Mouse (Mus musculus) liver, embryonic 16.5 days (tissue): ENCODE measurements around the gene Rhof. TPM values are rescaled to one million over a fixed set of nuclear protein-coding genes. Genes with fewer than 3 reads are reported as not detected.
A peak's percentile ranks its signal among the peaks of the same experiment; 100 is the strongest.

Experiments
- ATAC-seq: fragments of 200-750 bp; cut with Nextera tagmentation; 2 replicates; pipeline ENCODE4 v1.8.0; 2017; ENCODE audit warnings: low read depth, mild to moderate bottlenecking, moderate number of reproducible peaks, moderate library complexity
- H3K27ac ChIP-seq: fragments of 300-500 bp; sonication (generic); 2 replicates; pipeline ENCODE4 v1.5.1; 2014; ENCODE audit warnings: mild to moderate bottlenecking, low read length
- H3K27me3 ChIP-seq: fragments of 300-500 bp; sonication (generic); 2 replicates; pipeline ENCODE4 v1.6.1; 2014; ENCODE audit warnings: low read depth, low read length, mixed read lengths; ENCODE audit not compliant: control insufficient read depth, insufficient read depth
- H3K36me3 ChIP-seq: fragments of 300-500 bp; sonication (generic); 2 replicates; pipeline ENCODE4 v1.6.1; 2014; ENCODE audit warnings: mild to moderate bottlenecking; ENCODE audit not compliant: control insufficient read depth, insufficient read depth
- H3K4me1 ChIP-seq: fragments of 300-500 bp; sonication (generic); 2 replicates; pipeline ENCODE4 v1.6.1; 2014; ENCODE audit warnings: low read depth, low read length, mixed read lengths; ENCODE audit not compliant: control insufficient read depth
- H3K4me2 ChIP-seq: fragments of 300-500 bp; sonication (generic); 2 replicates; pipeline ENCODE4 v1.6.1; 2014; ENCODE audit warnings: low read depth, low read length, mixed read lengths
- H3K4me3 ChIP-seq: fragments of 300-500 bp; sonication (generic); 2 replicates; pipeline ENCODE4 v1.5.1; 2014; ENCODE audit warnings: low read depth, mild to moderate bottlenecking, low read length
- H3K9ac ChIP-seq: fragments of 300-500 bp; sonication (generic); 2 replicates; pipeline ENCODE4 v1.6.1; 2014; ENCODE audit warnings: low read depth, low read length
- H3K9me3 ChIP-seq: fragments of 300-500 bp; sonication (generic); replicated peaks from 2 replicates; pipeline ENCODE4 v1.6.1; 2016; ENCODE audit warnings: low read length; ENCODE audit not compliant: control insufficient read depth
- WGBS: fragments of 180-500 bp; shearing (Covaris S2); extraction: QIAGEN DNeasy Blood & Tissue Kit; methylation state at CpG from one replicate; pipeline ENCODE4 v1.1.7; 2014; ENCODE audit not compliant: insufficient replicate concordance; 5-methylcytosine and 5-hydroxymethylcytosine counted together
- polyA plus RNA-seq: library from polyadenylated mRNA; unstranded; fragments of >200 nt; fragmentation: Nextera tagmentation; extraction: Ambion mirVana; gene quantifications from 2 replicates; pipeline ENCODE4 v1.2.1, GENCODE M21; 2015

The Rhof gene
- polyA plus RNA-seq, 1 experiment from 2014 or later = 2.3 TPM

DNA sequence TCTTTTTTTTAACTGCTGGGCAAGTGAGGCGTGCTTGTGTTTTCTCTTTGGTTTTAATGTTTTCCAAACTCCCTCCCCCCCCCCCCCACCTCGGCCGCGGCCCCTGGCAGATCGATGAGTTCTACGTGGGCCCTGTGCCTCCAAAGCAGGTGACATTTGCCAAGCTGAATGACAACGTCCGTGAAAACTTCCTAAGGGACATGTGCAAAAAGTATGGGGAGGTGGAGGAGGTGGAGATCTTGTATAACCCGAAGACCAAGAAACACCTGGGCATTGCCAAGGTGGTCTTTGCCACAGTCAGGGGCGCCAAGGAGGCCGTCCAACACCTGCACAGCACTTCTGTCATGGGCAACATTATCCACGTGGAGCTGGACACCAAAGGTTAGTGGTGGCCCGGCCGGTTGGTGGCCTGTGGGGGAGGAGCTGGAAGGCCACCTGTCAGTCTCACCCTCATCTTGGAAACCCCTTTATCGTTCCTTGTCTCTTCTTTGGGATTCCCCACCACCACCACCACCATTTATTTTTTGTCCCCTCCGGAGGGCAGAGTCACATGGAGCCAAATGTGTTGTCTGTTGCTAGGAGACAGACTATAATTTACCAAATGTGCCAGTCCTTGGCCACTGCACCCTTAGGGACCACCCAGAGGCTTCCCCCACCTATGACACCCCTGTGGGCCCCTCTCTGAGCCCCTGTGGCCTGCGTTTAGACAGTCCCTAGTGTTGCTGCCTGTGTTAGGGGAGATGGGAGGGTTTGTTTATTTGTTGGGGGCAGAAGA lies 11.7 kb upstream of the Rhof start:
- Histone ChIP-seq H3K9ac (peak overlapping the region; percentile 98), H3K4me1 (peaks cover 49% of the 10 kb centered on the region), H3K4me3 (peak overlapping the region; percentile 91), H3K36me3 (peaks cover 26% of the 10 kb centered on the region), H3K9me3 (no peaks in the 10 kb centered on the region), H3K27me3 (no peaks in the 10 kb centered on the region), H3K27ac (peak overlapping the region; percentile 98), H3K4me2 (peak overlapping the region; percentile 100)
- no peak for ATAC-seq
- WGBS = 10% methylated on average over 17 of the region's 17 CpGs

DNA sequence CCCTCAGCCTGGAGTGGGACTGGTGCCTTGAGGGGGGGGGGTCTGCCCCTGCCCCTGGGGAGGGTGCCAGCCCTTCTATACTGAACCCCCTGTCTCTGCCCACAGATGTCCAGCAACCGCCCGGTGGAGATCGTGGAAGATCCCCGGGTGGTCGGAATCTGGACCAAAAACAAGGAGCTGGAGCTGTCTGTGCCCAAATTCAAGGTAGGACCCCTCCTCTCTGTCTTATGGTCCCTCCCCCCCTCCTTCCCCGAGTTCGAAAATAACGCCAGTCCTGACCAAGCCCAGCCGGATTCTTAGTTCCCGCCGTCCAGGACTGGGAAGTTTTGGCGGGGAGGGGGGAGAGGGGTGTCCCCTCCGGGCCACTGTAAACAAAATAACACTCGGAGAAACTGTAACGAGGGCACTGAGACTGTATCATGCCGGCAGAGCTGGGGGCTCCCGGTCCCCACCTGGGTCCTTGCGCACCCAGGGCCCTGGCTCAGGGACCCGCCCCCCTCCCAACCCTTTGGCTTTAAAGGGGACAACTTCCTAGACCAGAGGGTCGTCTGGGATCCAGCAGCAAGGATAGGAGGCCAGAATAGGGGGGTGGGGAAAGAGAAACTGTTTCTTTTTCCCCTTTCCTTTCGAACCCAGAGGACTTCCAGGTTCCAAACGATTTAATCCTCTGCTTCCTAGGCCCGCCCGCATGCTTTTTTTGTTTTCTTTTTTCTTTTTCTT lies 10.9 kb upstream of the Rhof start:
- Histone ChIP-seq H3K4me1 (peaks cover 44% of the 10 kb centered on the region), H3K9me3 (no peaks in the 10 kb centered on the region), H3K4me3 (peak overlapping the region; percentile 91), H3K9ac (peak overlapping the region; percentile 98), H3K4me2 (peak overlapping the region; percentile 100), H3K27me3 (no peaks in the 10 kb centered on the region), H3K36me3 (peaks cover 22% of the 10 kb centered on the region), H3K27ac (peak overlapping the region; percentile 98)
- ATAC-seq = no peak
- 3% methylated on average over 24 of the region's 24 CpGs for WGBS

DNA sequence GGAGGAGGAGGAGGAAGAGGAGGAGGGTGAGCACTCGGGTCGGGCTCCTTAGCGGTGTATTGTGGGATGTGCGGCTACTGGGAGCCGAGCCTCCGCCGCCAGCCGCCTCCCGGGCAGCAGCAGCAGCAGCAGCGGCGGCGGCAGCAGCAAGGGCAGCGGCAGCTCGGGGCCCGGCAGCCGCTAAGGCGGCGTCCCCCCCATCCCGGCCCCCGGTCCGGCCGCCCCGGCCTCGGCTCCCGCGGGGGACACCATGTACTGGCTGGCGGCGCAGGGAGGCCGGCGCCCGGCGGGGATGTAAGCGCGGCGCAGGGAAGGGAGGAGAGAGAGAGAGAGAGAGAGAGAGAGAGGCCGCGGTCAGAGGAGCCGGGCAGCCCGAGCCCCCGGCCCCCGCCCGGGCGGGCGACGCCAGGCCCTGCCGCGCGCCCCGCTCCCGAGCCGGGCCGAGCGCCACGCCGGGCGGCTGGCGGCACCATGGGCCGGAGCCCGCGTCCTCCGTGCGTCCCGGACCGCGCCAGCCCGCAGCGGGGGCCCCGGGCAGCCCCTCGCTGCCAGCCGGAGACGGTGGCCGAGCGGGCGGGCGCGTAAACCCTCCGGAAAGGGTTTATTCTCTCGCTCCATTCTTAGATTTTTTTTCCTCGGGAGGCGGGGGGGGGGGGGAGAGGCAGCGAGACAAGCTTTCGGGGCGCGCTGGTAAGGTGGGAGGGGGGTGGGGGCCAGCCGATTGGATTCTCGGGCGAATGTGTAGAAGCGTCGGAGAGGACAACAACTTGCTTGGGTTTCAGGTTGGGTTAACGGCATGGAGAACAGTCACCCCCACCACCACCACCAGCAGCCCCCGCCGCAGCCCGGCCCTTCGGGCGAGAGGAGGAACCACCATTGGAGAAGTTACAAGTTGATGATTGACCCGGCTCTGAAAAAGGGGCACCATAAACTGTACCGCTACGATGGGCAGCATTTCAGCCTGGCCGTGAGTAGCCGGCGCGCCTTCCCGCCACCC lies 10.0 kb upstream of the Rhof start, which contains the start of gene Setd1b:
Gene Setd1b (plus strand): TSS at position 33 of the 997 bp plus-strand sequence.
- Histone ChIP-seq H3K4me3 (peak within 1 kb of the TSS; percentile 91), H3K9ac (peak within 1 kb of the TSS; percentile 98), H3K36me3 (peaks cover 12% of the 10 kb centered on the region), H3K27ac (peak within 1 kb of the TSS; percentile 98), H3K9me3 (no peaks in the 10 kb centered on the region), H3K4me2 (peak within 1 kb of the TSS; percentile 100), H3K4me1 (peaks cover 48% of the 10 kb centered on the region), H3K27me3 (no peaks in the 10 kb centered on the region)
- under 1% methylated on average over 86 of the region's 103 CpGs for WGBS
- ATAC-seq = peak; percentile 41

DNA sequence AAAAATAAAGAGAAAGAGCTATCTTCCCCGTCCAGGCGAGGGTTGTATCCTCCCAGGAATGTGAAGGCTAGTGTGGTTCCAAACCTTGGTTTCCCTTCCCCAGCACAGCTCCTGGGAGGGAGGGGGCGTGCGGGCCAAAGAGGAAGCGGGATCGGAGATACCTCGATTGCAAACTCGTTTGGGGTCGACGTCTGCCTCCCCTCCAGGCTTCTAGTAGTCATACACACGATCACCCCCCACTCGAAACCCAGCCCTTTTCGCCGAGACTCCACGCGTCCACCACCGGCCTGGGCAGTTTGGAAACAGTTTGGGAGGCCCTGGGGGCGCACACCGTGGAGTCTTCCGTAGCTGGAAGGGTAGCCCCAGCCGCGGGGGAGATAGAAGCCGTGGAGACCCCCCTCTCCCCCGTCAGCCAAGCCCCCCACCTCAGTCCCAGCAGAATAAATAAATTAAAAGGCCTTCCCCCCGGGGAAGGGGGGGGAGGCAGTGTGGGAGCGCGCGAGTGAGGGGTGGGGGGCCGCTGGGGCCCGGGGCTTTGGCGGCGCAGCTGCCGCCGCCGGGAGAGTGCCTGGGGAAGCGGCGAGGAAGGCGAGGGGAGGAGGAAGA lies 9.2 kb upstream of the Rhof start:
- no peak for ATAC-seq
- H3K4me1 ChIP-seq = peaks cover 56% of the 10 kb centered on the region
- WGBS = under 1% methylated on average over 25 of the region's 38 CpGs

DNA sequence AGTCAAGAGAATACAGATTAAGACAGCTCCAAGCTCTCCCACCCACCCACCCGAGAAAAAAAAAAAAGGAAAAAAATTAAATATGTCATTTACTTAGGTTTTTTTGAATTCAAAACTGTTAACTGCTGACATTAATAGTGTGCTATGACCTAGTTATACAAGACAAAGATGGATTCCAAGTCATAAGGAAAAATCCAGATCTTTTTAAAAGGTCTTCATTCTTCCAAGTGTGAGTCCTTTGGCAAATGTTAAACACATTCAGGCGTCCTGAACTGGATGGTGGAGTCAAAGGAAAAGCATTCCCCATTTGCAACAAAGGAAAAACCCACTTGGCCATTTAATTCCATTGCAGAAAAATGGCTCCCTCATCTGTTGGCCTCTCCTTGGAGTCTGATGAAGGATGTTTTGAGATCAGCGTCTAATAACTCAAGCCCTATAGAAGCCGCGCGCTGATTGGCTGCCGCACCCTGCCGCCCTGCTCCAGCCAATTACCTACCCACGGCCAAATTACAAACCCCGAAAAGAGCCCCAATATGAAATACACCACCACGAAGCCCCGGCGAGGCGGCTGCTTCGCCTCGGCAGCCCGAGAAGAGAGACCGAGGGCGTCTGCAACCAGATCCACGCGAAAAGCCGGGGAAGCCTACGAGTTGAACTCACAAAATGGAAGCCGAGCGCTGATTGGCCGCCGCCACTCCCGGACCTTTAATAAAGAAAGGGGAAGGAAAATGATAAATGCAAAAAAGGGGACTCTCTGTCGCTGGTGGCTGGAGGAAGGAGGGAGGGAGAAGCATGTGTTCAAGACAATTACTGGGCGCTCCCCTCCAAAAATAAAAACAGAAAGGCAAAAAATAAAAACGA lies 8.4 kb upstream of the Rhof start:
- under 1% methylated on average over 31 of the region's 31 CpGs for WGBS
- Histone ChIP-seq H3K4me3 (peak overlapping the region; percentile 91), H3K36me3 (no peaks in the 10 kb centered on the region), H3K4me1 (peaks cover 58% of the 10 kb centered on the region), H3K27me3 (no peaks in the 10 kb centered on the region), H3K9me3 (no peaks in the 10 kb centered on the region), H3K27ac (peak overlapping the region; percentile 98), H3K4me2 (peak overlapping the region; percentile 100), H3K9ac (peak overlapping the region; percentile 98)
- ATAC-seq = peak; percentile 50

More for the DNA sequence above, 9.2 kb upstream of the Rhof start:
- Histone ChIP-seq H3K9ac (peak overlapping the region; percentile 98), H3K27ac (peak overlapping the region; percentile 98), H3K4me2 (peak overlapping the region; percentile 100), H3K9me3 (no peaks in the 10 kb centered on the region), H3K27me3 (no peaks in the 10 kb centered on the region), H3K36me3 (peaks cover 4% of the 10 kb centered on the region), H3K4me3 (peak overlapping the region; percentile 91)

DNA sequence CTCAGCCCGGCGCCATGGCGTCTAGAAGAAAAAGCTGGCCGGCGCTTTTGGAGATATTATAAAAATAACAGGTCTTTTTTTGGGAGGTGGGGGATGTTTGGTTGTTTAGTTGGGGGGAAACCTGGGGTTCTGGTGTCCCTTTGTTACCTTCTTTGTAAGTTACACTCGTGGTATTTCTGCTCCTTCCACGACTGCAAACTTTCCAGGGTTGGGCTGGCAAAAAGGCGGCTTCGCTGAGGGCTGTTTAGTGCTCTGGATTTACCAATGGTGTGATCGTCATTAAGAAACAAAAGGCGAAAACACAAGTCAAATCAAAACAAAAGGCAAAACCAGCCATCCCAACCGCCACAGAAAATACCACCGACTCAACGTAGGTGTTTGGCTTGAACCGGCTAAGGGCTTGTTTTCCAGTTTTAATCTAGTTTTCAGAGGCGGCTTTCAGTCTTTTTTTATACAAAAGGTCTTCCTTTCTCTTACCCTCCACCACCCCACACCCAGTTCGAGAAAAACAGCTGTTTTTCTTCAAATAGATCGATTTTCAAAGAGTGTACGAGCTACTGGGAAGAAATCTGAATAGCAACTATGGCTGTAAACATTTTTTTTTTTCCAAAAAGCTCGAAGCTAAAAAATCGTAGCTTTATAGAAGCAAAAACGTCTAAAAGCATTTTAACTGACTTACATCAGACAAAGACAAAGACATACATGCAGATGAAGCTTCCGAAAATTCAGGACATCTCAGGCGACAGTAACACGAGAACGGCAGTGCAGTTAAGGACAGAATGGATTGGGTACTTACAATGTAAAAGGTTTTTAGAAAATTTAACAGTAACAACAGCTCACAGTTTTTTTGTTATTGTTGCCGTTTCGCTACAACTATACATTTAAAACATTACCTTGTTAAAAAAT lies 7.5 kb upstream of the Rhof start:
- no peaks in the 10 kb centered on the region for H3K36me3 ChIP-seq
- WGBS = 2% methylated on average over 28 of the region's 28 CpGs
- H3K9ac ChIP-seq = peak overlapping the region; percentile 100
- H3K4me3 ChIP-seq = peak overlapping the region; percentile 85
- peak overlapping the region; percentile 98 for H3K4me2 ChIP-seq
- no peak for ATAC-seq
- no peaks in the 10 kb centered on the region for H3K9me3 ChIP-seq
- no peaks in the 10 kb centered on the region for H3K27me3 ChIP-seq
- peak overlapping the region; percentile 100 for H3K27ac ChIP-seq
- peaks cover 59% of the 10 kb centered on the region for H3K4me1 ChIP-seq

DNA sequence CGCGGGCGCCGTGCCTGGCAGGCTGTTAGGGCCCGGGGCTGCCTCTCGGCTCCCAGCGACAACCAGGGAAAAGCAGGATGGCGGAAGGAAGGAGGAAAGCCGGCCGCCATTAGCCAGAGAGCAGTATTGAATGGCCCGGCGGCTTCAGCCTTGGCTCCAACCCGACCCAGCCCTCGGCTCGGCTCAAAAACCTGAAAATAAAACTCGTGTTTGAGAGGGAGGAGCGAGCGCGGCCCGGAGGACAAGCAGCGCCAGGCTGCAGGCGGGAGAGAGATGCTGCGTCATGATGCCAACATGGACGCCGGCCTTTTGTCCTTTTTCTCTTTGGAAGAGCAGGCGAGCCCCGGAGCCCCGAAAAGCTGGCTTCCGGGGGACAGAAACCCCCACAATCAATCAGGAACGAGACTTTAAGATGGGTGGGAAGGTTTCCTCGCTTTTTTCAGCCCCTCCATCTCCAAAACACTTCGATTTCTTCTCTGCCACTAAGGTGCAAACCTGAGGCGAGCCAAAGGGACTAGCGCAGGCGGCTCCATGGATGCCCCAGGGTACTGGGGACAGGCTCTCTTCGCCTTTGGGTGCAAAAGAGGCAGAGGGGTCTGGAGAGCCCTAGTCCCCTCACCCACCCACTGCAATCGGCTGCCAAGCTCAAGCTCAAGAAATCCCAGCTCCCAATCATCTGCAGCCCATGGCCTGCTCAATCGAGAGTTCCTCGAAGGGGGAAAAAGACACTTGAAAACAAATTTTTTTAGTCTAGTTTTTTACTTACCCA lies 6.6 kb upstream of the Rhof start:
- under 1% methylated on average over 39 of the region's 39 CpGs for WGBS
- Histone ChIP-seq H3K27ac (peak overlapping the region; percentile 100), H3K27me3 (no peaks in the 10 kb centered on the region), H3K9ac (peak overlapping the region; percentile 100), H3K9me3 (no peaks in the 10 kb centered on the region), H3K4me3 (peak overlapping the region; percentile 85), H3K36me3 (peaks cover 5% of the 10 kb centered on the region), H3K4me1 (peaks cover 59% of the 10 kb centered on the region), H3K4me2 (peak overlapping the region; percentile 98)
- peak; percentile 9; the same call in 1 of the 2 replicates for ATAC-seq
